Comparison of ENCODE assay signal across 16 mouse cellular contexts in the genomic region with DNA sequence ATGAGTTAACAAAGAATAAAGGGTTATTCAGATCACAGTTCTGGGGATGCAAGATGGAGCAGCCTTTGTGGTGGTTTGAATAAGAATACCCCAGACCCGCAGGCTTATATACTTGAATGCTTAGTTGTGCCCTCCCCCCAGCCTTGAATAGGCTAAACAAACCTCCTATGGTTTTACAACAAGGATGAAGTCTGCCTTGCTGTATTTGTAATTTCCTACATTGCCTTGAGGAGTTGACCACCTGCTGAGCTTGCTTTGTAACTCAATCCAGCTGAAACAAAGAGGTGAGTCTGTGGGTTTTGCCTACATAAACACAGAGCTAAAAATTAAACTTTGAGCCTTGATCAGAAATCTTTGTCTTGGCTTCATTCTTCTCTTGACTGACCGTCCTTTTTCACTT. TPM values are rescaled to one million over a fixed set of nuclear protein-coding genes. Genes with fewer than 3 reads are reported as not detected.
A peak's percentile ranks its signal among the peaks of the same experiment; 100 is the strongest.
DNase-seq lines count a peak whose midpoint lies in the region.
"Had no signal": no experiment of that assay in that cellular context is flagged by ENCODE, and none has a peak within 500 bp of the region (broad histone marks: within the 10 kb centered on the region; RNA-seq: fewer than 3 reads in every experiment).

No protein-coding gene starts in this region.

- intact Hi-C loops in heart, postnatal 10 days (cut with DNase I): no loop called here

- peak; percentile 21 for DNase-seq in heart, adult 11 months
- no peak for DNase-seq in heart, postnatal 10 days
- peak; percentile 24 for DNase-seq in Muller cell, postnatal 12 days (ENCODE audit: inconsistent ontology term)
- peak; percentile 63 for DNase-seq in ZHBTc4 (ENCODE audit: low read depth, low spot score)
- DNase-seq in layer of hippocampus, adult 18-20 months (ENCODE audit: low spot score in 2 of 2): no peak
- no peak for DNase-seq in cerebellum, adult 11 months
- DNase-seq: adrenal gland, adult 2 months; adrenal gland, postnatal 10 days; adrenal gland, postnatal 36 days; B cell, adult 2 months; cerebellum, adult 18-20 months; cerebellum, adult 8-10 months; cerebellum, adult 9-11 months; cerebellum, postnatal 14 days; cerebellum, postnatal 36 days; embryo, embryonic 11 days had no signal

RNA-seq across cellular contexts. Expression of gene Tmed10, which starts 36.5 kb away (rescaled TPM):
- 100 to 1,000 TPM; 184 to 190 TPM for total RNA-seq in heart, postnatal 10 days (2021)
- 100 to 1,000 TPM; 164 to 170 TPM for total RNA-seq in layer of hippocampus, adult 18-20 months (2021)

Comparison
In these comparisons a context has a peak if more than half of its experiments do, and no peak if none do; other contexts are left out.
1. DNase-seq: peak in heart, adult 11 months (single experiment), Muller cell, postnatal 12 days (single experiment) and ZHBTc4 (single experiment); none in heart, postnatal 10 days (0 of 2), layer of hippocampus, adult 18-20 months (0 of 2) and cerebellum, adult 11 months (single experiment).